10 mouse cellular contexts compared by ENCODE assay signal in the genomic region with DNA sequence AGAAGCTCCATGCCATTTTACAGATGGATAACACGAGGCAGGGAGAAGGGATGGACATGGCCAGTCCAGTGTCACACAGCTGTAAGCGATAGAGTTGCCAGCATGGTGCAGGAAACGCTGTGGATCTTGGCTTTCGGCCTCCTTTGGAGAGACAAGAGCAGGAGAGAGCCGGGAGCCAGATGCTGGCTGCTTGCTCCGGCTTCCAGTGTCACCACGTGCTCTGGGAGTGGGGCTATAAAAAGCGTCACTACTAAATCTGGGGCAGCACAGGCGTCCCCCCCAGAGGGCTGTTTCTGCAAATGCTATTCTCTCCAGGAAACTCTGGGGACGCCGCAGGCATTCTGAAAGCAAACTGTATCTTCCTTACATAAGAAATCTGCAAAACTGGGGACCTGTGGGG.
DNase-seq lines count a peak whose midpoint lies in the region; ATAC-seq and TF ChIP-seq lines count a peak whose summit lies in the region.
"Had no signal": no experiment of that assay in that cellular context is flagged by ENCODE, and none has a peak within 500 bp of the region (broad histone marks: within the 10 kb centered on the region; RNA-seq: fewer than 3 reads in every experiment).

No protein-coding gene starts in this region.

- DNase-seq in lung, embryonic 14.5 days, result peak; percentile 53
- DNase-seq in lung, adult 2 months, result no peak
- peak; percentile 71 to 86 for DNase-seq in left cerebral cortex, adult 18-20 months (ENCODE audit: low spot score in 2 of 2)
- peak; percentile 75 for DNase-seq in right cerebral cortex, postnatal 14 days
- DNase-seq in spleen, postnatal 14 days (ENCODE audit: low spot score in 2 of 2), result no peak
- DNase-seq in adrenal gland, postnatal 4 days (ENCODE audit: low spot score in 2 of 2), result no peak
- DNase-seq in adrenal gland, postnatal 10 days, result no peak

- H3K36me3 ChIP-seq in lung, embryonic 14.5 days (ENCODE audit: insufficient read depth), result no peaks in the 10 kb centered on the region
- H3K36me3 ChIP-seq in heart, embryonic 12.5 days, result peaks cover 4% of the 10 kb centered on the region
- H3K36me3 ChIP-seq: embryonic facial prominence, embryonic 12.5 days; lung, embryonic 15.5 days had no signal

- peaks cover 6% of the 10 kb centered on the region for H3K27me3 ChIP-seq in lung, embryonic 14.5 days (ENCODE audit: insufficient read depth, low read length)
- no peaks in the 10 kb centered on the region for H3K27me3 ChIP-seq in heart, embryonic 12.5 days (replicated peaks)

- H3K4me3 ChIP-seq in lung, embryonic 14.5 days (ENCODE audit: low read depth, low read length), result no peak overlapping the region
- H3K4me3 ChIP-seq in lung, adult 2 months (replicated peaks; ENCODE audit: extremely low read depth, low read depth, low read length), result no peak overlapping the region
- no peak overlapping the region for H3K4me3 ChIP-seq in heart, embryonic 12.5 days
- H3K4me3 ChIP-seq: embryonic facial prominence, embryonic 12.5 days; lung, embryonic 15.5 days had no signal

- H3K27ac ChIP-seq in lung, embryonic 14.5 days (ENCODE audit: low read depth), result no peak overlapping the region
- peak overlapping the region; percentile 45 for H3K27ac ChIP-seq in heart, embryonic 12.5 days (ENCODE audit: poor library complexity, severe bottlenecking)
- H3K27ac ChIP-seq: embryonic facial prominence, embryonic 12.5 days; lung, embryonic 15.5 days had no signal

- H3K4me1 ChIP-seq in lung, embryonic 14.5 days (ENCODE audit: insufficient read depth), result 0 out of 2 replicates have a peak, but pooled peaks cover 2% of the 10 kb centered on the region
- H3K4me1 ChIP-seq in lung, adult 2 months (ENCODE audit: control insufficient read depth, insufficient read depth, low read length), result 0 out of 2 replicates have a peak, but pooled peaks cover 2% of the 10 kb centered on the region
- H3K4me1 ChIP-seq in heart, embryonic 12.5 days (replicated peaks), result peaks cover 46% of the 10 kb centered on the region

- no peak for TF ChIP-seq POLR2A in lung, adult 2 months (IDR thresholded peaks at IDR 0.05; ENCODE audit: borderline replicate concordance, extremely low read depth, low read depth, low read length)

- no peak for TF ChIP-seq CTCF in lung, embryonic 14.5 days (IDR thresholded peaks at IDR 0.05; ENCODE audit: low read depth)
- TF ChIP-seq CTCF in lung, adult 2 months (IDR thresholded peaks at IDR 0.05; ENCODE audit: insufficient read depth, low read length), result no peak

- no peak overlapping the region for H3K4me2 ChIP-seq in lung, embryonic 14.5 days
- no peak overlapping the region for H3K4me2 ChIP-seq in heart, embryonic 12.5 days
- H3K4me2 ChIP-seq: embryonic facial prominence, embryonic 12.5 days; lung, embryonic 15.5 days had no signal

- H3K9ac ChIP-seq in lung, embryonic 14.5 days, result no peak overlapping the region
- H3K9ac ChIP-seq in heart, embryonic 12.5 days, result no peak overlapping the region
- H3K9ac ChIP-seq: embryonic facial prominence, embryonic 12.5 days; lung, embryonic 15.5 days had no signal

- no peak for ATAC-seq in lung, embryonic 14.5 days (ENCODE audit: insufficient read depth)
- ATAC-seq in heart, embryonic 12.5 days (ENCODE audit: insufficient number of reproducible peaks, low FRiP score), result no peak

- 53% methylated on average over 11 of the region's 11 CpGs for WGBS in lung, embryonic 14.5 days
- WGBS in lung, adult 2 months, result 26% methylated on average over 11 of the region's 11 CpGs
- WGBS in heart, embryonic 12.5 days, result 25% methylated on average over 11 of the region's 11 CpGs

- 0 out of 2 replicates have a peak, but pooled peaks cover 3% of the 10 kb centered on the region for H3K9me3 ChIP-seq in lung, embryonic 14.5 days (ENCODE audit: low read depth, low read length)
- peaks cover 8% of the 10 kb centered on the region; the same call in 1 of the 2 replicates for H3K9me3 ChIP-seq in heart, embryonic 12.5 days (replicated peaks)
- H3K9me3 ChIP-seq: embryonic facial prominence, embryonic 12.5 days; lung, embryonic 15.5 days had no signal

Comparison
In these comparisons a context has a peak if more than half of its experiments do, and no peak if none do; other contexts are left out.
1. DNase-seq: peak in lung, embryonic 14.5 days (single experiment), left cerebral cortex, adult 18-20 months (2 of 2) and right cerebral cortex, postnatal 14 days (single experiment); none in lung, adult 2 months (single experiment), spleen, postnatal 14 days (0 of 2), adrenal gland, postnatal 4 days (0 of 2) and adrenal gland, postnatal 10 days (single experiment).